Mouse (Mus musculus) ES-Bruce4 (cell line): Measurements from ENCODE around the gene 4930523C07Rik. TPM values are rescaled to one million over a fixed set of nuclear protein-coding genes. Genes with fewer than 3 reads are reported as not detected.
A peak's percentile ranks its signal among the peaks of the same experiment; 100 is the strongest.

ENCODE experiments used
- H3K27ac ChIP-seq: 2 replicates; pipeline ENCODE4 v1.5.1; 2012; ENCODE audit warnings: low read length, inconsistent platforms; ENCODE audit not compliant: insufficient read depth
- H3K27me3 ChIP-seq: 2 replicates; pipeline ENCODE4 v1.6.1; 2012; ENCODE audit warnings: mild to moderate bottlenecking, low read length, inconsistent platforms; ENCODE audit not compliant: control insufficient read depth, poor library complexity, insufficient read depth, severe bottlenecking
- H3K36me3 ChIP-seq: 2 replicates; pipeline ENCODE4 v1.6.1; 2012; ENCODE audit warnings: inconsistent platforms, mild to moderate bottlenecking, low read length, moderate library complexity; ENCODE audit not compliant: control insufficient read depth, poor library complexity, insufficient read depth, severe bottlenecking
- H3K4me1 ChIP-seq: one replicate; pipeline ENCODE4 v1.8.1; 2011; ENCODE audit warnings: low read length; ENCODE audit not compliant: control insufficient read depth, insufficient read depth
- H3K4me3 ChIP-seq: 2 replicates; pipeline ENCODE4 v1.5.1; 2011; ENCODE audit warnings: low read depth, mild to moderate bottlenecking, low read length
- H3K9ac ChIP-seq: 2 replicates; pipeline ENCODE4 v1.6.1; 2012; ENCODE audit warnings: low read depth, mild to moderate bottlenecking, inconsistent platforms; ENCODE audit not compliant: poor library complexity, severe bottlenecking
- H3K9me3 ChIP-seq: replicated peaks from 2 replicates; pipeline ENCODE4 v1.6.1; 2012; ENCODE audit warnings: mild to moderate bottlenecking, low read length, inconsistent platforms; ENCODE audit not compliant: control insufficient read depth, poor library complexity, insufficient read depth, severe bottlenecking
- CTCF ChIP-seq: IDR thresholded peaks from one replicate; pipeline ENCODE4 v1.8.1; 2011; ENCODE audit warnings: low read depth, low read length
- EP300 ChIP-seq: IDR thresholded peaks from 2 replicates; pipeline ENCODE4 v1.6.1; 2011; ENCODE audit warnings: low read depth, low read length; ENCODE audit not compliant: insufficient read depth
- POLR2A ChIP-seq: IDR thresholded peaks from one replicate; pipeline ENCODE4 v1.8.1; 2011; ENCODE audit warnings: low read length; ENCODE audit not compliant: insufficient read depth
- polyA plus RNA-seq: library from polyadenylated mRNA; stranded (reverse); fragments of >200 nt; gene quantifications from 2 replicates; pipeline ENCODE4 v1.2.4, GENCODE M21; 2011; ENCODE audit warnings: low read depth; ENCODE audit not compliant: missing spikeins, insufficient read depth, insufficient read length

Gene 4930523C07Rik
- polyA plus RNA-seq, 1 experiment = 0.72 TPM

DNA sequence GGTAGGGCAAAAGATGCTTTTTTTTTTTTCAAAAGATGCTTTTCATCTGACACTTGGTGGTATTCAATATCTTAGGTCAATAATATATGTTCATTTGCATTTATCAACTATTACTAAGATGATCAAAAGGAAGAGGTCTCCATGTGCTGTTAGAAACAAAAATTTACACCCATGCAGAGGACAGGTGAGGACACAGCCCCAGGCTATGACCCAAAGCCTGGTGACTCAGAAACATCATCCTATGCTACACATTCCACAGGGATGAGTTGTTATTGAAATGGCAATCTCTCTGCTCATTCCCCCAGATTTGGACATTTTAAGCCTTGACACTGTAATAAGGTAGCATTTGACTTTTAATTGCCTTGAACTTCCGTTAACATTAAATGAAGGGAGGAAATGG is 15.7 kb downstream of the 4930523C07Rik start:
- TF ChIP-seq EP300 (no peak), POLR2A (no peak), CTCF (no peak)
- Histone ChIP-seq H3K4me3 (no peak overlapping the region), H3K27ac (no peak overlapping the region), H3K36me3 (no peaks in the 10 kb centered on the region), H3K4me1 (no peaks in the 10 kb centered on the region), H3K9me3 (no peaks in the 10 kb centered on the region; the same call in 1 of the 2 replicates), H3K9ac (no peak overlapping the region), H3K27me3 (no peaks in the 10 kb centered on the region)

DNA sequence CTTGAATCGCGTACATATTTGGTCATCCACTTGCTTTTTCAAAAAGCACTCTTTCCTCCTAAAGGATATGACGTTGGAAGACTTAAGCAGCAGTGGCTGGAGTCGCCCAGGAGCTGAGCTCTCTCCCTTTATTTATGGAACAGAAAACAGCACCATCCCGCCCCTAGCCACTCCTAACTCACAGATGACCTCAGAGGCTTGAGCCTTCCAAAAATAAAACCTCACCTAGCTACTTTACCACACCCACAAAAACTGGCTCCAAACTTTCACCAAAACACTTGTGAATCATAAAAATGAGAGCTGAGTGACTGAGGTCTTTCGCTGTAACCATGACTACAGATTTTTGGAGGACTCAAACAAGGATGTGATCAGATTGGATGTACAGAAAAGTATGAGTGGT is 16.4 kb downstream of the 4930523C07Rik start:
- no peaks in the 10 kb centered on the region for H3K4me1 ChIP-seq
- H3K36me3 ChIP-seq = no peaks in the 10 kb centered on the region
- H3K9ac ChIP-seq = no peak overlapping the region
- H3K9me3 ChIP-seq = no peaks in the 10 kb centered on the region; the same call in 1 of the 2 replicates
- no peak overlapping the region for H3K4me3 ChIP-seq
- no peaks in the 10 kb centered on the region for H3K27me3 ChIP-seq
- no peak for TF ChIP-seq POLR2A
- TF ChIP-seq EP300 = no peak
- no peak for TF ChIP-seq CTCF
- H3K27ac ChIP-seq = no peak overlapping the region

DNA sequence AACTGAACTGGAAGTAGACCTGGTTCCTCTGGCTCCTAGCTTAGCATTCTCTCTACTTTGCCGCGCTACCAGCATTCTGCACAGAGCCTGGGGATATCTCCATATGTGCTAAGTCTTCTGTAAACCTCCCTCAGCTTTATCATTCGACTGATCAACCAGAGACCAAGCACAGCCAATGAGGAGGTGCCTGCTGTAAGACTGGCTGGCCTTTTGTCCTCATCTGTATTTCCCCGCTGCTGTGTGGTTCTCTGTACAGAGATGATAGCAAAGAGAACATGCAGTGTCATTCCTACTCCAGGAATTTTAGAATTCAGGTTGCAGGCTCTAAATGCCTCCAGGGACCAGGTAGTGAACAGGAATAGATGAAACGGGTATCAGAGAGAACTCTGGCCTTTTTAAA is 17.1 kb downstream of the 4930523C07Rik start:
- TF ChIP-seq POLR2A (no peak), CTCF (no peak), EP300 (no peak)
- H3K27me3 ChIP-seq = no peaks in the 10 kb centered on the region
- H3K9me3 ChIP-seq = no peaks in the 10 kb centered on the region; the same call in 1 of the 2 replicates
- H3K4me1 ChIP-seq = no peaks in the 10 kb centered on the region
- H3K27ac ChIP-seq = no peak overlapping the region
- H3K36me3 ChIP-seq = no peaks in the 10 kb centered on the region
- no peak overlapping the region for H3K4me3 ChIP-seq
- no peak overlapping the region for H3K9ac ChIP-seq

DNA sequence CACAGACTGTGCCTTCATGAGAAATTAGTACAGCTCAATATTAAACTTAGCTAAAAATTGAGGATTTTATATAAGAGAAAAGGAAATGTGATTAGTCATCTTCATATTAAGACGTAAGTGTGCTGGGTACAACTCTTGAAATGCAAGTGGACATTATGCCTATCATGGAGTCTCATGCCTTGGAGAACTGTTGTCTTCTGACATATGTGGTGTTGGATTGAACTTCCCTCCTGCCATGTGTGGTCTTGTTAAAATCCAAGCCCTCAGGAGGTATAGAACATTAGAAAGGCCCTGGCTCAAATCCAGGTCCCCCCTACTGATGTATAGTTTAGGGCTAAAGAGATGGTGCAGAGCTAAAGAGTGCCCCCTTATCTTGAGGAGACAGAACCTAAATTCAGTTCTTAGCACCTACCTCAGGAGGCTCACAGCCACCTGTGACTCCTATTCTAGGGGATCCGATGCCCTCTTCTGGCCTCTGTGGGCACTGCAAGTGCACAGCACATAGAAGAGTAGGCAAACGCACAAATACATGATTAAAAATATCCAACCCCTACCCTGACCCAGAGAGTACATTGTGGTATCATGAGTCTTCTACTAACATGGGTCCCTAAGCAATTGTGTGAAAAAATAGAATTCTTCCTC is 17.7 kb downstream of the 4930523C07Rik start:
- Histone ChIP-seq H3K9ac (no peak overlapping the region), H3K4me1 (no peaks in the 10 kb centered on the region), H3K27me3 (no peaks in the 10 kb centered on the region), H3K36me3 (no peaks in the 10 kb centered on the region), H3K4me3 (no peak overlapping the region), H3K9me3 (no peaks in the 10 kb centered on the region), H3K27ac (no peak overlapping the region)
- TF ChIP-seq CTCF (peak; percentile 78), POLR2A (no peak), EP300 (no peak)

DNA sequence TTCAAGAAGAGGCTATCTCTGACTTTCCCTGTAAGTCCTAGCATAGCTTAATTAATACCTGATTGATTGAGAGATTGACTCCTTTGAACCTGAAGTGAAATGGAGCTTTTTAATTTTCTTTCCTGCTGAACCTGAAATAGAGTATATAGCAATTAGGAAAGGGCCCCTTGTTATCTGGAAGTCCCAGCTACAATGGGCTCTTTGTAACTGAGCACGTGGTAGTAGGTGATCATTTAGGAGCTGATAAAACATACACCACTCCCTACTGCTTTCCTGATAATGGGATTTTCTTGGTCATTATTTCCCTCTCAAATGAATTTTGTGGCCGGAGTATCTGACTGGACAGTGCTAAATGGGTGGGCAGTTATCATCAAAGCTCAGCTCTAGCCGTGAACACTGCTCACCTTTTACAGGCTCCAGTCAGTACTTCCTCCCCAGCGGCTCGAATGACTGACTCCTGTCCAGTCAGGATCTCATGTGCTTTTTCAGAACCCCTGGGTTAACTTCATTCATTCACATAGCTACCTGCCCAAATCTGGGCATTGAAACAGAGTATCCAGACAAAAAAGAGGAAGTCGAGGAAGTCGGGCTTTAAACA is 20.5 kb downstream of the 4930523C07Rik start:
- H3K4me3 ChIP-seq = no peak overlapping the region
- TF ChIP-seq POLR2A = no peak
- TF ChIP-seq CTCF = no peak
- no peak for TF ChIP-seq EP300
- H3K9ac ChIP-seq = no peak overlapping the region
- H3K27ac ChIP-seq = no peak overlapping the region
- no peaks in the 10 kb centered on the region for H3K4me1 ChIP-seq
- no peaks in the 10 kb centered on the region for H3K36me3 ChIP-seq
- no peaks in the 10 kb centered on the region for H3K9me3 ChIP-seq
- H3K27me3 ChIP-seq = no peaks in the 10 kb centered on the region

DNA sequence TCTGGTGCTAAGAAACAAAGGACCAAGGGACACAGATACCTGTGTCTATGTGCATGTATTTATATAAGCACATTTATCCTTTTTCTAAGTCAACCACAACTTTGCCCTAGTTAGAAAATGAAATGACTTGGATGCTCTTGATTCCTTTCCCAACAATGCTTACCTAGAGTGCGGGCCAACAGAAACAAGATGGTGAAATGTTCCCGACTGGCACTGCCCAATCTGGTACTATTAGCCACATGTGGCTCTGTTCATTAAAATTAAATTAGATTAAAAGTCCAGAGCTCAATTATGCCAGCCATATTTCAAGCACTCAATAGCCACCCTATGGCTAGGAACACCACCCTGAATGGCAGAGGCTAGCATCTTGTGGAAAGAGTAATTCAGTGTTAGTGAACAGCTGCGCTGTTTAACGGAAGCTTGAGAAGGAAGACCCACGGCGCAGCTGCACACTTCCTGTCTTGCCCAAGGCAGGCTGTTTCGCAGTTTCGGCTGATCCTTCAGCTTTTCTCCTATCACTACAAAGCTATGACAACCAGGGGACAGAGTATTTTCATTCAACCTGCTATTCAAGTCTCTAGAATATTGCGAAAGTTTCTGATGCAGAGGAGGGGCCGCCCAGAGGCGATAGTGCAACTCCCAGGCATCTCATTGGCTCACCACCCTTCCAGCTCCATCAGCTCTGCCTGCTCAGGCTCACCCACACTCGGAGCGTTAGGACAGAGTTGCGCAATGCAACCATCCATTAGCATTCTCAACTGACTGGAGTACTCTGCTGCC is 34.9 kb downstream of the 4930523C07Rik start:
- H3K27me3 ChIP-seq = no peaks in the 10 kb centered on the region
- H3K9me3 ChIP-seq = no peaks in the 10 kb centered on the region
- H3K27ac ChIP-seq = no peak overlapping the region
- no peak overlapping the region for H3K9ac ChIP-seq
- TF ChIP-seq CTCF (no peak), POLR2A (no peak), EP300 (no peak)
- H3K4me3 ChIP-seq = no peak overlapping the region
- H3K36me3 ChIP-seq = no peaks in the 10 kb centered on the region
- H3K4me1 ChIP-seq = no peaks in the 10 kb centered on the region
